32 mouse cellular contexts compared by ENCODE assay signal in genomic region chr4:95519975-95520642, GRCm38 (mm10). TPM values are rescaled to one million over a fixed set of nuclear protein-coding genes. Genes with fewer than 3 reads are reported as not detected.
DNase-seq lines count a peak whose midpoint lies in the region; ATAC-seq and TF ChIP-seq lines count a peak whose summit lies in the region.
"Had no signal": no experiment of that assay in that cellular context is flagged by ENCODE, and none has a peak within 500 bp of the region (broad histone marks: within the 10 kb centered on the region; RNA-seq: fewer than 3 reads in every experiment).

No protein-coding gene starts in this region.

- 43% methylated on average over 4 of the region's 4 CpGs for WGBS in hindbrain, embryonic 13.5 days
- 41% methylated on average over 4 of the region's 4 CpGs for WGBS in hindbrain, embryonic 14.5 days
- 28% methylated on average over 4 of the region's 4 CpGs for WGBS in forebrain, embryonic 15.5 days
- WGBS in hindbrain, embryonic 15.5 days: 42% methylated on average over 4 of the region's 4 CpGs
- WGBS in midbrain, postnatal 0 days: 61% methylated on average over 4 of the region's 4 CpGs

- DNase-seq in hindbrain, embryonic 14.5 days (ENCODE audit: low spot score): no peak
- DNase-seq in midbrain, postnatal 0 days (ENCODE audit: low spot score): peak; percentile 1
- DNase-seq in thymus, postnatal 4 days: no peak
- no peak for DNase-seq in MN1 (ENCODE audit: low spot score)
- DNase-seq in testis, postnatal 14 days (ENCODE audit: low spot score): no peak
- DNase-seq: adrenal gland, adult 8-10 months; cerebellum, adult 8-10 months; cerebellum, postnatal 36 days; embryo, embryonic 11 days; gastrocnemius, postnatal 14 days; heart, adult 11 months; kidney, adult 9 months; kidney, postnatal 25 days; liver; lung, postnatal 36 days; thymus, adult 2 months had no signal

- H3K4me3 ChIP-seq in hindbrain, embryonic 13.5 days: no peak overlapping the region
- no peak overlapping the region for H3K4me3 ChIP-seq in hindbrain, embryonic 14.5 days (replicated peaks; ENCODE audit: low read length)
- H3K4me3 ChIP-seq in forebrain, embryonic 15.5 days: no peak overlapping the region
- H3K4me3 ChIP-seq in hindbrain, embryonic 15.5 days: no peak overlapping the region
- no peak overlapping the region for H3K4me3 ChIP-seq in midbrain, postnatal 0 days (ENCODE audit: low read depth, low read length)
- H3K4me3 ChIP-seq: embryonic facial prominence, embryonic 13.5 days; erythroblast, embryonic 14.5 days; layer of hippocampus, adult 2 months; limb, embryonic 10.5 days; liver, embryonic 15.5 days; lung, embryonic 15.5 days; megakaryocyte, embryonic 14.5 days; myocyte; stomach, embryonic 15.5 days had no signal

- no peaks in the 10 kb centered on the region for H3K36me3 ChIP-seq in hindbrain, embryonic 13.5 days
- H3K36me3 ChIP-seq in hindbrain, embryonic 14.5 days (replicated peaks; ENCODE audit: control insufficient read depth, insufficient read depth): no peaks in the 10 kb centered on the region
- no peaks in the 10 kb centered on the region for H3K36me3 ChIP-seq in forebrain, embryonic 15.5 days
- H3K36me3 ChIP-seq in hindbrain, embryonic 15.5 days: no peaks in the 10 kb centered on the region
- no peaks in the 10 kb centered on the region for H3K36me3 ChIP-seq in midbrain, postnatal 0 days (ENCODE audit: insufficient read depth, low read length)
- H3K36me3 ChIP-seq: embryonic facial prominence, embryonic 13.5 days; limb, embryonic 10.5 days; liver, embryonic 15.5 days; lung, embryonic 15.5 days; stomach, embryonic 15.5 days had no signal

- no peaks in the 10 kb centered on the region for H3K27me3 ChIP-seq in hindbrain, embryonic 13.5 days
- no peaks in the 10 kb centered on the region for H3K27me3 ChIP-seq in hindbrain, embryonic 14.5 days (ENCODE audit: control insufficient read depth, insufficient read depth, low read length)
- H3K27me3 ChIP-seq in forebrain, embryonic 15.5 days: no peaks in the 10 kb centered on the region
- no peaks in the 10 kb centered on the region for H3K27me3 ChIP-seq in hindbrain, embryonic 15.5 days
- H3K27me3 ChIP-seq in midbrain, postnatal 0 days (ENCODE audit: insufficient read depth, low read length): no peaks in the 10 kb centered on the region
- H3K27me3 ChIP-seq: embryonic facial prominence, embryonic 13.5 days; liver, embryonic 15.5 days; lung, embryonic 15.5 days; megakaryocyte, embryonic 14.5 days; stomach, embryonic 15.5 days had no signal

- H3K9ac ChIP-seq in hindbrain, embryonic 13.5 days: no peak overlapping the region
- H3K9ac ChIP-seq in hindbrain, embryonic 14.5 days: no peak overlapping the region
- H3K9ac ChIP-seq in forebrain, embryonic 15.5 days (replicated peaks): no peak overlapping the region
- H3K9ac ChIP-seq in hindbrain, embryonic 15.5 days: no peak overlapping the region
- H3K9ac ChIP-seq in midbrain, postnatal 0 days (replicated peaks; ENCODE audit: low read length, poor library complexity, severe bottlenecking): no peak overlapping the region
- H3K9ac ChIP-seq: embryonic facial prominence, embryonic 13.5 days; liver, embryonic 15.5 days; lung, embryonic 15.5 days; stomach, embryonic 15.5 days had no signal

- no peak overlapping the region for H3K4me2 ChIP-seq in hindbrain, embryonic 13.5 days
- H3K4me2 ChIP-seq in hindbrain, embryonic 14.5 days (replicated peaks): no peak overlapping the region
- H3K4me2 ChIP-seq in forebrain, embryonic 15.5 days (replicated peaks): no peak overlapping the region
- H3K4me2 ChIP-seq in hindbrain, embryonic 15.5 days: no peak overlapping the region
- H3K4me2 ChIP-seq in midbrain, postnatal 0 days (ENCODE audit: low read depth, low read length, poor library complexity, severe bottlenecking): no peak overlapping the region
- H3K4me2 ChIP-seq: embryonic facial prominence, embryonic 13.5 days; heart, embryonic 11.5 days; liver, embryonic 15.5 days; lung, embryonic 15.5 days; stomach, embryonic 15.5 days had no signal

- H3K4me1 ChIP-seq in hindbrain, embryonic 13.5 days (replicated peaks): peaks cover 11% of the 10 kb centered on the region; the same call in 1 of the 2 replicates
- no peaks in the 10 kb centered on the region for H3K4me1 ChIP-seq in hindbrain, embryonic 14.5 days (replicated peaks; ENCODE audit: control insufficient read depth, insufficient read depth, low read length)
- H3K4me1 ChIP-seq in forebrain, embryonic 15.5 days: peaks cover 9% of the 10 kb centered on the region
- 0 out of 2 replicates have a peak, but pooled peaks cover 4% of the 10 kb centered on the region for H3K4me1 ChIP-seq in hindbrain, embryonic 15.5 days (replicated peaks)
- no peaks in the 10 kb centered on the region for H3K4me1 ChIP-seq in midbrain, postnatal 0 days (ENCODE audit: insufficient read depth, low read length)
- H3K4me1 ChIP-seq: embryonic facial prominence, embryonic 13.5 days; liver, embryonic 15.5 days; lung, embryonic 15.5 days; megakaryocyte, embryonic 14.5 days; stomach, embryonic 15.5 days had no signal

- peak; percentile 76 for ATAC-seq in hindbrain, embryonic 13.5 days (ENCODE audit: low FRiP score)
- no peak for ATAC-seq in hindbrain, embryonic 14.5 days (ENCODE audit: low FRiP score)
- 0 out of 2 replicates have a peak, but pooled peaks have one; percentile 29 for ATAC-seq in forebrain, embryonic 15.5 days (replicated peaks)
- peak; percentile 81 for ATAC-seq in hindbrain, embryonic 15.5 days (ENCODE audit: low FRiP score, low read depth)
- ATAC-seq in midbrain, postnatal 0 days (ENCODE audit: low FRiP score): no peak
- ATAC-seq: activated CD4-positive, CD25-positive, alpha-beta regulatory T cell, adult 4 months; intestine, embryonic 16.5 days had no signal

- H3K9me3 ChIP-seq in hindbrain, embryonic 13.5 days: no peaks in the 10 kb centered on the region
- no peaks in the 10 kb centered on the region for H3K9me3 ChIP-seq in hindbrain, embryonic 14.5 days (ENCODE audit: control insufficient read depth, low read length)
- no peaks in the 10 kb centered on the region for H3K9me3 ChIP-seq in forebrain, embryonic 15.5 days
- H3K9me3 ChIP-seq in hindbrain, embryonic 15.5 days: no peaks in the 10 kb centered on the region
- no peaks in the 10 kb centered on the region for H3K9me3 ChIP-seq in midbrain, postnatal 0 days (ENCODE audit: low read length)
- H3K9me3 ChIP-seq: embryonic facial prominence, embryonic 13.5 days; limb, embryonic 10.5 days; liver, embryonic 15.5 days; lung, embryonic 15.5 days; megakaryocyte, embryonic 14.5 days; stomach, embryonic 15.5 days had no signal

- H3K27ac ChIP-seq in hindbrain, embryonic 13.5 days: peak overlapping the region; percentile 44
- no peak overlapping the region for H3K27ac ChIP-seq in hindbrain, embryonic 14.5 days
- H3K27ac ChIP-seq in forebrain, embryonic 15.5 days (replicated peaks): no peak overlapping the region
- no peak overlapping the region for H3K27ac ChIP-seq in hindbrain, embryonic 15.5 days (replicated peaks)
- no peak overlapping the region for H3K27ac ChIP-seq in midbrain, postnatal 0 days (ENCODE audit: low read depth, low read length)
- H3K27ac ChIP-seq: embryonic facial prominence, embryonic 13.5 days; layer of hippocampus, adult 2 months; limb, embryonic 10.5 days; liver, embryonic 15.5 days; lung, embryonic 15.5 days; stomach, embryonic 15.5 days had no signal

- TF ChIP-seq CTCF in midbrain, postnatal 0 days (IDR thresholded peaks at IDR 0.05): no peak

RNA-seq across cellular contexts. Expression of gene Fggy, which starts 37.2 kb away (rescaled TPM):
- polyA plus RNA-seq in hindbrain, embryonic 13.5 days (2015; fragmentation: Nextera tagmentation; extraction: Ambion mirVana): 9.1 TPM in 2 replicates
- 7.5 and 7.6 TPM in 2 replicates for polyA plus RNA-seq in hindbrain, embryonic 14.5 days (2014; fragmentation: Nextera tagmentation; extraction: Ambion mirVana)
- 4.2 and 5.2 TPM in 2 replicates for polyA plus RNA-seq in forebrain, embryonic 15.5 days (2015; fragmentation: Nextera tagmentation; extraction: Ambion mirVana)
- 7.2 and 7.5 TPM in 2 replicates for polyA plus RNA-seq in hindbrain, embryonic 15.5 days (2015; fragmentation: Nextera tagmentation; extraction: Ambion mirVana)
- total RNA-seq in midbrain, postnatal 0 days (2014; rRNA removed): 6.2 and 9.1 TPM in 2 replicates
- 5.8 TPM in 2 replicates for polyA plus RNA-seq in midbrain, postnatal 0 days (2015; fragmentation: Nextera tagmentation; extraction: Ambion mirVana)
- total RNA-seq: MEL had no signal
- polyA plus RNA-seq: erythroblast, embryonic 14.5 days had no signal

Comparison
In these comparisons a context has a peak if more than half of its experiments do, and no peak if none do; other contexts are left out.
1. ATAC-seq: peak in hindbrain, embryonic 13.5 days (single experiment), forebrain, embryonic 15.5 days (single experiment) and hindbrain, embryonic 15.5 days (single experiment); none in hindbrain, embryonic 14.5 days (single experiment) and midbrain, postnatal 0 days (single experiment).